Mouse (Mus musculus) adrenal gland, adult (tissue): ENCODE measurements around the gene 1700029F12Rik.

ENCODE experiments used
- DNase-seq, 2 experiments: peaks; one replicate each; pipeline ENCODE4 v3.0.0; 2022 to 2023; ENCODE audit warnings: low spot score in 1 of 2; ENCODE audit not compliant: inconsistent age in 2 of 2

1700029F12Rik gene

DNA sequence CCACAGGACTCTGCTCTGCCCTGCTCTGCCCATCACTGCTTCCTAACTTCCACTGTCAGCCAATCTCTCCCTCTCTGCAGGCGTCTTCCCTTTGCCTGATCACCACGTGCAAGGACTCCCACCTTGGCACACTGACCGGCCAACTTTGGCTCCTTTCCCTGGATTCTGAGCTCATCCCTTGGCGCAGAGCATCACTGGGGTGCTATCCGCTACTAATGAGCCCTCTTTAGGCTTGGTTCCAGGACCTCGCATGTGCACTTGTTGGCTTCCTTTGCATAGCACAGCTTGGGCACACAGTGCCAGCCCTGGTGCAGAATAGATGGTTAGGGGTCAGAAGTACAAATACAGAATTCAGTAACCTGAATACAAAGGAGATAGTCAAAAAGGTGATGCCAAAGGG is 17.0 kb upstream of the 1700029F12Rik start:
- DNase-seq = peak in 1 of 2 experiments; percentile 75

DNA sequence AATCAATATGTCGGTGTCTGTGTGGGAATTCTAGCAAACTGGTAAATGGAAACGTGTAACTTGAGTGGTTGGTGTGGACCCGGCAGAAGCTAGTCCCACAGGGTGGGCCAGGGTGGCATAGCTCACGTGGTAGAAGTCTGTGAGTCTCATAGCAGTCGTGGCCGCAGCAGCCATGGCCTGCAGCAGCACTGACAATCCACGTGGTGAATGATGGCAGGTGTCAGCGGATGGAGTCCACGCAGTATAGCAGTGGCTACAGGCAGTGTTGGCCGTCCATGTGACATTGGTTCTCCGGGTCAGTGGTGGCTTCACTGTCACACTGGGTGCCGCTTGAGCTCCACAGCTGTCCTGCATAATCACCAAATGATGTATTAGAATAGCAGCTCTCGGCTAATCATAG is 4.1 kb downstream of the 1700029F12Rik start:
- DNase-seq = no peak

DNA sequence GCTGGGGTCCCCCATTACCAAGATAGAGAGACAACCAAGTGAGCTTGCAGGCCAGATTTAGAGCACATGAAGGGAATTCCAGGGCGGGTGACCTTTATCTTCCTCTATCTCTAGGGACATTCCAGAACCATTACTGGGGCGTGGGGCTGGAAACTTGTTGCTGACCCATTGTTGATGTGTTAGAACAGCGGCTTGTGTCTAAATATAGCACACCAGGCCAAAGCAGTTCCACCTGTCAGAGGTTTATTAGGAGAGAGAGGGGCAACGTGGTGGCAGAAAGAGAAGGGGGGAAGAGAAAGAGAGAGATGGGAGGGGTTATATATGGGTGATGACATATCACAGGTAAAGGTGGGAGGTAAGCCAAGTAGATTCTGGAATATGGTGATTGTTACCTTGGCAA is 12.3 kb downstream of the 1700029F12Rik start:
- DNase-seq = no peak

DNA sequence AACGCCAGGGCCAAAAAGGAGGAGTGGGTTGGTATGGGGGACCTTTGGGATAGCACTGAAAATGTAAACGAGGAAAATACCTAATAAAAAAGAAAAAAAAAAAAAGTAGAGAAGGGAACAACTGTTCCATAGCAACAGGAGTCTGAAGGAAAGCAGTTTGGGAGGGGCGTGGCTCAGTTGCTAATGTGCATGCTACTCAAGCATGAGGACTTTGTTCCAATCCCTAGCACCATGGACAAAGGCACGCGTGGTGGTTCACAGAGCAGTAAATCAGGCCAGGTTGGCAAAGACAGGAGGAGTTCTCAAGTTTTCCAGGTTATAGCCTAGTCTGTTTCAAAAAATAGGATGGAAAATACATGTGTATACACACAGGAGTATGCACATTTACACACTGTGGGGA is 14.0 kb downstream of the 1700029F12Rik start:
- no peak for DNase-seq

DNA sequence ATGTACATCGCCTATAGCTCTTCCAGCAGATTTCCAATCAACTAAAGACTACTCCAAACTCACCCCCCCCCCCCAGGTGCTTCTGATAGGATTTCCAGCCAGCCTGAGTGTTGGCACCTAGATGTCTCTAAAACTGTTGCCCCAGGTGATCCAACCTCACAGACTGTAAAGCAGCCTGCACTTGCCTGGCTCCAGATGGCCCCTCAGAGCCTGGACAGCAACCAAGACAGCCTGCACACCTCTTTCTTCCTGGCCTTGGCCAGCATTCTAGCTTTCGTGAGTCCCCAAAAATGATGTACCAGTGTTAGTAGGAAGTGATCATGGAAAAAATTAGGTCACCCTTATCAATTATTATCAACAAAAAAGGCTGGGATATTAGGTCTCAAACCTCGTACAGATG is 16.5 kb downstream of the 1700029F12Rik start:
- DNase-seq = no peak

DNA sequence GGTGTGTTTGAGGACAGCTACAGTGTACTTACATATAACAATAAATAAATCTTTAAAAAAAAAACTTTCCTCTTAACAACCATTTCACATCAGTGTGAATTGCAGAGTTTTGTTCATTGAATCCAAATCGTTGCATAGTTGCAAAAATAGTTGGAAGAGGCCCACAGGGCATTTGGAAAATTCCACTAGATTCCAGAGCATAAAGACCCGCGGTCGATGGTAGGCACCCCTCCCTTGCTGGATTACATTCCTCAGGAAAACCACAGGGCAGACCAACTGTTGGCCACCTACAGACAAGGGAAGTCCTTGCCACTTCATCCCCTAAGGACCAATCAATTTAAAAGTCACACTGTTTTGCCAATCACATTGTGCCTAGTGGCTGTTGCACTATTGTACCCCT is 19.8 kb downstream of the 1700029F12Rik start:
- no peak for DNase-seq

DNA sequence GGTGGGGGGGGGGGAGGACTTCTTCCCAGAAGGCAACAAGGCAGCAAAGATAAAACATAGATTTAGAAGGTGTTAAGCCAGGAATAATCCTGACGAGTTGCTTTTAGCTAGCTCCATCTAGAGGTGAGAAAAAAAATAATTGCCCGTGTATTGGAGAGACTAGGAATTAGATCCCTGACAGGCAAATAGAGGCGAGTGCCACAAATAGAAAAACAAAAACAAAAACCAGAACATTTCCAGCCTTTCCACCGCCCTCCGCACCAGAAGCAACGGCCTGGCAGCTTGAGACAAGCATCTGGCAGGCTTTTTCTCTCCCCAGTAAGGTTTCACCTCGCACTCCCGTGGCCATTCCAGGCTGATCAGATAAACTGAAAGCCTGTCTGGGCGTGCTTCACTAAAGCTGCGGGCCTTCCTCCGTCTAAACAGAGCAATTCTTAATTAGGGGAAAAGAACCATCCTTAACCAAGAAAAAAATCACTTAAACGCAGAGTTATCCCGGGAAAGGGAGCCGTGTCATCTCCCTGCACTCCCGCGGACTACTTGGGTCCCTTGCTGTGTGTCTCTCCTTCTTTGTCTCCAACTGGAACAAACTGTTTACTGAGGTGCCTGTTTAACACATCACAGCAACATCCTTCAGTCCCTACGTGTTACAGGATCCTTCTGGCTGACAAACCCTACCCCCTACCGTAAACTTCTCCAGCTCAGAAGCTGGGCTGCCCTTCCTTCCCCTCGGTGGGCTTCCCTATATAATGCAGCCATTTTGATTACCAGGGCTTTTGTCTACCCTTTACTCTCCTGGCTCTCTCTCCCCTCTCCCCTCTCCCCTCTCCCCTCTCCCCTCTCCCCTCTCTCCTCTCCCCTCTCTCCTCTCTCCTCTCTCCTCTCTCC is 25.7 kb downstream of the 1700029F12Rik start:
- peak; percentile 8 to 69 for DNase-seq

DNA sequence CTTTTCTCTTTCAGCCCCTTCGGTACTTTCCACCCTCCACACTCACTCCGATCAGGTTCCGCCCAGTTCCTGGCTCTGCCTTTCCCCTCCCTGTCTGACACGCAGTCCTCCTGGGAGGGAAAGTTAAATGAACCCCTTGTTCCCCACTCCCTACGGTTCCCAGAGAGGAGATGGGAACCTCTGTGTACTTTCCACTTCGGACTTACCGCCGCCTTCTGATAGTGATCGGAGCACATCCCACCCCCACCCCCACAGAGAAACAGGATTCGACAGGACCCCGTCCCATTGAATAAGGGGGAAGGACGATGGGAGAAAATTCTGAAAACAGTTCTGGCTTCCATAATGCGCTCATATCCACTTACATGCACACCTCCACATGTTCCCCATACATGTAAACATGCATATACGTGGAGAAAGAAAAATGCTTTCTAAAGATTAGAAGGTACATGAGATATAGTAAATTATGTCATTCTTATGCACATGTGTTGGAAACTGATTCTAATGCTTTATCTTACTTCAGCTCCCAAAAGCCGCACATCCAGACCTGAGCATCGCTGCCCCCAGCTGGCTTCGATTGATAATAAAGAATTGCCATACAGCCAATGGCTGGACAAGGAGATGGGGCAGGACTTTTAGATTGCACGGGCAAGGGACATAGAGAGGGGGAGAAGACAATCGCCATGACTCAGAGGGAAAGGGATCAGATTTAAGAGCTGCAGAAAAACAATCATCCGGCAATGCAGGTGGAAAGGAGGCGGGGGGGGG is 26.5 kb downstream of the 1700029F12Rik start:
- peak in 1 of 2 experiments; percentile 44 for DNase-seq

DNA sequence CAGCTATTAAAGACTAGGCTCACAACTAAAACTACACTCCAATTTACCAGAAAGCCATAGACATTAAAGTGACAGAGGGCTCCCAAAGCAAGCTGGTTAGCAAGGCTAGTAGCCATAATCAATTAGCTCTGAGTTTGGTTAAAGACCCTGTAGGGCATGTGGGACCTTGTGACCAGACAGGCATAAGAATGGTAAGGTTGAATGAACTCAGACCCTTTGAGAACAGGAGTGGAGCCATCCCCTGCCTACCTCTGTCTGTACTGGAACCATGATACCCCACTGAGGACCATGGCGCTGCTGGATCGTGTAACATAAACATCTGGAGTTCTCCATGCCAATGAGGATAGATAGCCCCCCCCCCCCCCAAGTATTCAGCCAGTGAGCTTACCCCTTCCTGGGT is 27.4 kb downstream of the 1700029F12Rik start:
- DNase-seq = no peak

DNA sequence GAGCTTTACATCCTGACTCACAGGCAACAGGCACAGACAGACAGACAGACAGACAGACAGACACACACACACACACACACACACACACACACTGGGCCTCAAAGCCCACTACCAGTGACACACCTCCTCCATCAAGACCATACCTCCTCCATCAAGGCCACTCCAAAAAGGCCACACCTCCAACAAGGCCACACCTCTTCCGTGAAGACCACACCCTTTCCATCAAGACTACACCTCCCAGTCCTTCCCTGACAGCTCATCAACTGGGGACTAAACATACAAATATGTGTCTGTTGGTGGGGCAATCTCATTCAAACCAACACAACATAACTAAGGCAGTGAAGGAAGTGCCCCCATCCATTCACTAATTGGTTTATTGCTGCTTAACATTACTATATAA is 37.1 kb downstream of the 1700029F12Rik start:
- DNase-seq = no peak

DNA sequence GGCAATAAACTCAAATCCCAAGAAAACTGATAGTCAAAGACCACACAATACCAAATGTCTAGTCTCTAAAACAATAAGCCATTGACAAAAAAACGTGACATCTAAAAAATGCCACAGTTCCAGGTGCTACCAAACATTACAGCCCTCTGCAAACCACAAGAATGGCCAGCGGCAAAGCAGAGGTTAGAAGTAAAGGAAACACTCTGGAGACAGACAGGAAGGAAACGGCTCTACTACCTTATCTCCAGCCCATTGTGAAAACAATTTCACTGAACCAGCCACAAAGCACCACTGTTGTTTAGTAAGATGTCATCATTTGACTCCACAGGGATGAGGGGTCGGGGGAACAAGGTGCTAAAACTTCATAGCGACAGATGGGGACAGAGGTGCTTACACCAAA is 38.9 kb downstream of the 1700029F12Rik start:
- DNase-seq = no peak

DNA sequence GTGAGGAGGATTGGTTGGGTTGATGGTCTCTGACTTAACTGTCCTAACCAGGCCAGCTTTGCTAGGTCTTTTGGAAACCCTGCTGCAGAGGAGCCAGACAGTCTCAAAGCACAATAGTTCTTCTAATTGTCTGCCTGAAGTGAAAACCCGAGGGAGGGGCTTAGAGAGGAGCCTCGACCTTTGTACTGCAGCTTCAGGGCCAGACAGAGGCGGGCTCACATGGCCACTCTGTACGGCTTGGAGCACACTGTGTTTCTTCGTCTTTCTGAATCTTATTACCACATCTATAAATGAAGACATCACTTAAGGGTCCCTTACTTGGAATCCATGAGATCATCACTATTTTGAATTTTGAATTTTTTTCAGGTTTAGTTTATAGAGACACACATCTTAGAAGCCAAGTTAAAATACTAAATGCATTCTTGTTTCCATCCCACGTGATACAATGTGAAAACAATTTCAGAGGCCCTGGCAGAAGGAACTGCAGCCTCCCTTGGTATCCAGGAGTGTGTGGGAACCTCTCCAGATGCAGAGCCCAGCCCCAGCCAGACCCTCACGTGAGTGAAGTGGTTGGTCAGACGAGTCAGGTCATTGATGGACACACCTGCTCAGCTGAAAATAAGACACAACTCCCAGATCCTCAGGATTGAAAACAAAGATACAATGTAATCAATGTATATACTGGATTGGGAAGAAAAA is 40.7 kb downstream of the 1700029F12Rik start:
- DNase-seq = no peak

DNA sequence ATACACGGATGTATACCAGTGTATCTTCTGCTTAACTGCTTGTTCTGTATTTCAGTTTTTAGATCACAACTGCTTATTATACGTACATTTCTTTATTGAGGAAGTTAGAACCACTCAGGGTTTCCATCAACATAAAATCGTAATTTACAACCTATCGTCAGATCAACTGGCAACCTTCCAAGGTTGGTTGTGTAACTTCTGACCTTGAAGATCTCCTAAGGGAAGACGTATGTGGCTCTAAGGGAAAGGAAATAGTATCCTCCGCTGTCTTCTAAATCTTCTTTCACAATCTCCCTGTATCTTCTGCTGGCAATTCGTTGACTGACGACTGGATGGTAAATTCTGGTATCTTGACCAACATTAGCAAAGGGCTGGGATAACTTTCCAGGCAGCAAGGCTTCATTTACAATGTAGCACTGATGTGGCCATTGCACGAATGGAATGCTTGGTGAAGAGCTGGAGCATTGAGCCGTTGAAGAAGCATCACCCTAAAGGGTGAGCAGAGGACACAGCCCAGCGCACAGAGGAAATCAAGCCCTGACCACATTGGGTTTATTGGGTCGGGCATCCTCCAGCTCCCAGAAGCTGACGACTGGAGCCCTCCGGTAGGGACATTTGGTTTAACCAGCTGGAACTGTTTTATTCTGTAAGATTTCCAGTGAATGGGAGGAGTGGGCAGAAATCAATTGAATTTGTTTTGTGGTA is 43.4 kb downstream of the 1700029F12Rik start:
- peak; percentile 20 to 86 for DNase-seq

DNA sequence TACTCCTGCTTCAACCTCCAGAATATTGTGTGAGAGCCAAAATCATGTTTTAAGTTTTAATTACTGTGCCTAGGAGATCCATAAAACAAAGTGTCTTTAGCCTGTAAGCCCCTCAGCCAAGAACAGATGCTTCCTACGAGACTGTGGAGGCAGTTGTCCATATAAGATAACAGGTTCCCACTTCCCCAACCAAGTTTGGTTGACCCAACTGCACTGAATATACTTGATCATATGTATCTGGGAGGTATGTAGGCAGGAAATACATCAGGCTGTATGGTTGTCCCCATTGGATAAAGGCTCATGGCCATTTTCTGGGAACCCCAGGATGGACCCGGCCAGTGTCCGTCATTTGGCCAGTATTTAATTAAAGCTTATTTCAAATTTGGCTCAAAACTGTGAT is 44.1 kb downstream of the 1700029F12Rik start:
- no peak for DNase-seq

DNA sequence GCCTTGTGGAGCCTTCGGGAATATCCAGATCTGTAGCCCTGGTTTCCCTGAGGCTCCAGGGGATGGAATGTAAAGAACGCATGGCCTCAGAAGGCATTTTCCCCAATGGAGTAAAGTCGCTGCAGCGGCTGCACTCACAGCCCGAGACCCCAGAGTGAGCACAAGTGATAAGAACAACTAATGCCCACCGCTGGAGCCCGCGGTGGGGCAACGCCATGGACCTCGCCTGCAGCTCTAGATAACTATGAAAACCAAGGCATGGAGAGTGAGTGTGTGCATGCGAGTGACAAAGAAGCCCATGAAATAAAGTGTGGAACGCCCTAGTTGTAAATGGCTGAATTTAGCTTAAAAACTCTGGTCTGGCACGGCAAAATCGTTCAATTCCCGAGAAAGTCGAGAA is 45.0 kb downstream of the 1700029F12Rik start:
- no peak for DNase-seq

DNA sequence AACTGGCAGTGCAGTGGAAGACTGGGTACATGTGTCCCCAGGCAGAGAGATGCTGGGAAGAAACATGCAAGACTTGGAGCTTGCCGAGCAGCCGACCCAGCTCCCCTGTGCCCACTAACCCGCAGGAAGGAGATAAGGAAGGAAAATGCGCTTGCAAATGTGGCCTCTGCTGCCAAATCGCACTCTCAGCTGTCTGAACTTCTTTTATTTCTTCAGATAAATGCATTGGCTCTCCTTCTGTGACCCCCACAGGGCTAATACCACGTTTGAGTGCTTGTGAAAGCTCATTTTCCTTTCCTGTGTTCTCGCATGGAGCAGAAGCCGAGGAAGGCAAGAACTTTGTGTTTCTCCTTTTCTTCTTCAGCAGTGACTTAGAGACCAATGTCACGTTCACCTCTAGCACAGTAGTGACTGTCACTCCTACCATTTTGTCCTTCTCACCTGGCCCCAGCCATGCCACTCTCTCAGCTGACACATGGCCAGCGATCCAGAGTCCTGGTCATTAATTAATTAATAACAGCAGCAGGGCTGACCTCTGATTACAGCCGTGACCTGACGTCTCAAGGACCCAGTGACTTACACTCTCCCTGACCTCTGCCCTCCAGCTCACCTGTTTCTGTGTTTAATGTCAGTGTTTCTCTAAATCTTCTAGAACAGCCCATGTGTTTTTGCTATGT is 48.4 kb downstream of the 1700029F12Rik start:
- no peak for DNase-seq

DNA sequence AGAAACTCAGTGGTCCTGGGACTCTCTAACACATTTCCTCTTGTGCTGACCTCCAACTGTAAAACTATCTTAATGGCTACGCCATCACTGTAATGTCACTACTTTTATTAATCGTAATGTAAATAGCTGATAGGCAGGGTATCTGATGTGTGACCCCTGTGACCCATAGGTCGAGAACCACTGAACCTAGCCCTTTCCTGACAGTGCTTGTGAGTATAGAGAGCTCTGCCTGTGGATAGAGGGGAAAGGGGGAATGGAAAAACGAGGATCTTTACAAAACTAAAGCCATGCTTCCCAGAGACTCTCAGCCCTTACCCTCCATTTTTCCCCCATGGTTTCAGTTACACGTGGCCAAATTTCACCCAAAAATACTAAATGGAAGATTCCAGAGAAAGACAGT is 49.5 kb downstream of the 1700029F12Rik start:
- DNase-seq = no peak

DNA sequence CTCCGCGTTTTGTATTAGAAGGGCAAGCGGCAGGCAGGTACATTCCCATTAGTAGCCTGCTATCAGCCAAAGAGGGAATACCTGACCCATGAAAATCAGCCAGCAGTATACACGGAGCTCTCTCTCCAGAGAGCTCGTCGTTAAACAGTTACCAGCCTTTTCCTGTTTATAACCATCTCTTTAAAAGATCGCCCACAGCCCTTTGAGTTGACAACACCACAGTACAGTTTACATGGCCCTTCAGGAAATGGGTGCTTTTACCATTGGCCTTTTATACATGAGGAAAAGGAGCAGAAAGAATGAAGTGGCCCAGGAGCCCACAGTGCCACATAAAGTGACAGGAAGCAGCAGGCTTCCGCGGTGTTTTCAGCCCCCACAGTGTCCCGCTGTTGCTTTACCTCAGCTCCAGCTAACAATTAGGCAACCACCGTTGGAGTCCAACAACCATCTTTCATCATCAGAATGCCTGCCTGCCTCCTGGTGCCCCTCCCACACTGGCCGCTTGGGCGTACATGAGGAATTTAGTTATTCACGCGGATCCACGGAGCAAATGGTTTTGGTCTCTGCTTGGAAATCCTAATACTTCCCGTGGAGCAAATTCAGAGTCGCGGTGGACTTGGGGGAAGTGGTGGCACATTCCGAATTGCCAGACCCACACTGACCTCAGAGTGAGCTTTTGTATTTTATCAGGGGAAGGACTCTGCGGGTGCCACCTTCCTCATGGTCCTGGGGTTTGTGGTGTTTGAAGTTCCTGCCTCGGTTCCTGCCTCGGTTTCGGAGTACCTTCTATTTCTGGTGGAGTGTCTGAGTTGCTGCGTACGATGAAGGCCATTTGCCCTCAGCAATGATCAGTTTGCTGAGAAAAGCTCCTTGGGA is 50.7 kb downstream of the 1700029F12Rik start:
- DNase-seq = peak in 1 of 2 experiments; percentile 31

DNA sequence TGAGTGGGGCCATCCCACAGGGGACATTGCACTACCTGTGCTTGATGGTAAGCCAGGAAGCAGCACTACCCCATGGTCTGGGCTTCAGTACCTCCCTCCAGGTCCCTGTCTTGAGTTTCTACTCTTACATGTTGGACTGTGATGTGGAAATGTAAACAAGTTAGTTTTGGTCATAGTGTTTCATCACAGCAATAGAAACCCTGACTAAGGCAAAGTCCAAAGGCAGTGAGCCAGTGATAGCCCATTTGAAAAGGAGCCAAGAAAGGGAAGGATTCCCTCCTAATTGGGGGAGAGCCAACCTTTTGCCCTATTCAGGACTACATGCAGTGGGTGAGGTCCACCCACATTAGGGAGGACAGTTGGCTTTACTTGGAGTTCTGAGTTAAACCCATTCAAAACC is 53.6 kb downstream of the 1700029F12Rik start:
- no peak for DNase-seq
